Mouse (Mus musculus) liver, adult 2 months (tissue): ENCODE data around the gene Copb1.

ENCODE experiments used
- CTCF ChIP-seq: fragments of 200-500 bp; IDR thresholded peaks from 2 replicates; pipeline ENCODE4 v1.5.1; 2011; ENCODE audit warnings: low read depth, low read length, control low read depth
- POLR2A ChIP-seq: fragments of 200-500 bp; IDR thresholded peaks from 2 replicates; pipeline ENCODE4 v1.6.1; 2011; ENCODE audit warnings: low read length, control low read depth; ENCODE audit not compliant: insufficient read depth; ENCODE audit errors: extremely low read depth

DNA sequence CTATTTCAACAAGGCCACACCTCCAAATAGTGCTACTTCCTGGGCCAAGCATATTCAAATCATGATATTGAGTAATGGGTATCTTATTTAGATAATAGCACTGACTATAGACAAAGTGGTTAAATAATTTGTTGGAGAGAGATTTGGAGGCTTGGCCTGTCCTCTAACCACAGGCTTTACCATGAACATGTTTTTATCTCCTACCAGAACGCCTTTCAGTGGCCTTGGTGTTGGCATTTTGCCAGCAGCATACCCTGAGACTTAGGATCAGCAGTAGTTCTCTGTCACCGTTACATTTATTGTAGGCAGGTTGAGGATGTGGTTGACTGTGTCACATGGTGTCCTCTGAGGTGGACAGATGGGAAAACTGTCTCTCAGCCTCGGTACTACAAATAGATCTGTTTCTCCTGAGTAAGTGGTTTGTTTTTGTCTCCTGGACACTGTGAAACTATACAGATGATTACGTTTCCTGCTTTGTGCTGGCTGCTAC is 46.8 kb upstream of the Copb1 start:
- TF ChIP-seq POLR2A = no peak
- no peak for TF ChIP-seq CTCF
